Mouse (Mus musculus): ENCODE measurements around the gene Prl3c1. TPM values are rescaled to one million over a fixed set of nuclear protein-coding genes. Genes with fewer than 3 reads are reported as not detected.
"Not testable (repeated sequence)": the region's sequence is repeated elsewhere in the genome, so short reads cannot be mapped to it uniquely, and the experiment has no call there.

Gene Prl3c1
- total RNA-seq (2022), result not detected

- DNase-seq (ENCODE audit: low spot score in 2 of 2), result no peak
Measured at GRCm38 (mm10) chr13:27196359-27196758, at the start of gene Prl3c1. TSS of gene Prl3c1 (plus strand) at chr13:27196659.

GRCm38 (mm10) chr13:27148264-27148663 is 48.2 kb upstream of the Prl3c1 start:
- no peak for DNase-seq (ENCODE audit: low spot score in 2 of 2)

GRCm38 (mm10) chr13:27156490-27156889 is 40.0 kb upstream of the Prl3c1 start, which contains the start of gene Prl3d3:
TSS of gene Prl3d3 (plus strand) at chr13:27156790.
- DNase-seq (ENCODE audit: low spot score in 2 of 2), result not testable (repeated sequence)

GRCm38 (mm10) chr13:27241547-27241946 is 45.1 kb downstream of the Prl3c1 start, which contains the start of gene Prl3b1:
TSS of gene Prl3b1 (plus strand) at chr13:27241847.
- no peak for DNase-seq (ENCODE audit: low spot score in 2 of 2)

Other genes starting within 250 kb of the Prl3c1 start
- gene Prl, start 139.1 kb upstream of the Prl3c1 start, total RNA-seq (2022), result 1 to 10 TPM in 1 of 4 experiments, under 1 TPM in 1, not detected in 2; 0.58 to 2.5 TPM
- not detected for gene Prl3d1, start 102.5 kb upstream of the Prl3c1 start, total RNA-seq (2022)
- not detected for gene Prl3d2, start 75.0 kb upstream of the Prl3c1 start, total RNA-seq (2022)
- not detected for gene Prl3d3, start 39.9 kb upstream of the Prl3c1 start, total RNA-seq (2022)
- gene Prl3b1, start 45.2 kb downstream of the Prl3c1 start, total RNA-seq (2022), result not detected
- gene Prl3a1, start 62.8 kb downstream of the Prl3c1 start, total RNA-seq (2022), result not detected
- gene Prl6a1, start 116.0 kb downstream of the Prl3c1 start, total RNA-seq (2022), result not detected
- not detected for gene Prl8a2, start 149.0 kb downstream of the Prl3c1 start, total RNA-seq (2022)
- not detected for gene Prl2b1, start 194.2 kb downstream of the Prl3c1 start, total RNA-seq (2022)
- gene Prl8a6, start 242.0 kb downstream of the Prl3c1 start, total RNA-seq (2022), result not detected

Measured in layer of hippocampus, adult 8-10 months (tissue).